Mouse (Mus musculus) neural tube, embryonic 14.5 days (tissue): ENCODE measurements around the gene Adap1. TPM values are rescaled to one million over a fixed set of nuclear protein-coding genes. Genes with fewer than 3 reads are reported as not detected.
"Not testable (repeated sequence)": the region's sequence is repeated elsewhere in the genome, so short reads cannot be mapped to it uniquely, and the experiment has no call there.

Experiments used
- ATAC-seq: fragments of 200-750 bp; cut with Nextera tagmentation; 2 replicates; pipeline ENCODE4 v1.8.0; 2017; ENCODE audit warnings: low read depth, mild to moderate bottlenecking, moderate TSS enrichment, moderate library complexity
- H3K27ac ChIP-seq: fragments of 300-500 bp; sonication (generic); 2 replicates; pipeline ENCODE4 v1.5.1; 2014; ENCODE audit warnings: low read depth, mild to moderate bottlenecking, control low read depth, low read length, moderate library complexity, mixed read lengths
- H3K27me3 ChIP-seq: fragments of 300-500 bp; sonication (generic); 2 replicates; pipeline ENCODE4 v1.6.1; 2014; ENCODE audit warnings: low read length; ENCODE audit not compliant: control insufficient read depth, insufficient read depth
- H3K36me3 ChIP-seq: fragments of 300-500 bp; sonication (generic); 2 replicates; pipeline ENCODE4 v1.6.1; 2014; ENCODE audit warnings: low read length, mixed read lengths; ENCODE audit not compliant: control insufficient read depth, insufficient read depth
- H3K4me1 ChIP-seq: fragments of 300-500 bp; sonication (generic); 2 replicates; pipeline ENCODE4 v1.6.1; 2014; ENCODE audit warnings: low read length; ENCODE audit not compliant: control insufficient read depth, insufficient read depth
- H3K4me2 ChIP-seq: fragments of 300-500 bp; sonication (generic); 2 replicates; pipeline ENCODE4 v1.6.1; 2014; ENCODE audit warnings: mild to moderate bottlenecking, low read depth, low read length, control low read depth
- H3K4me3 ChIP-seq: fragments of 300-500 bp; sonication (generic); 2 replicates; pipeline ENCODE4 v1.5.1; 2014; ENCODE audit warnings: low read depth, low read length, control low read depth, mixed read lengths
- H3K9ac ChIP-seq: fragments of 300-500 bp; sonication (generic); replicated peaks from 2 replicates; pipeline ENCODE4 v1.6.1; 2014; ENCODE audit warnings: low read depth, mild to moderate bottlenecking, control low read depth, low read length, mixed read lengths
- H3K9me3 ChIP-seq: fragments of 300-500 bp; sonication (generic); 2 replicates; pipeline ENCODE4 v1.6.1; 2016; ENCODE audit warnings: low read length; ENCODE audit not compliant: control insufficient read depth
- WGBS: fragments of 180-500 bp; shearing (Covaris S2); extraction: QIAGEN DNeasy Blood & Tissue Kit; methylation state at CpG from one replicate; pipeline ENCODE4 v1.1.7; 2014; 5-methylcytosine and 5-hydroxymethylcytosine counted together
- polyA plus RNA-seq: library from polyadenylated mRNA; unstranded; fragments of >200 nt; fragmentation: Nextera tagmentation; extraction: Ambion mirVana; gene quantifications from 2 replicates; pipeline ENCODE4 v1.2.1, GENCODE M21; 2014

The Adap1 gene
- polyA plus RNA-seq, 1 experiment from 2014 or later, result 64.6 TPM

DNA sequence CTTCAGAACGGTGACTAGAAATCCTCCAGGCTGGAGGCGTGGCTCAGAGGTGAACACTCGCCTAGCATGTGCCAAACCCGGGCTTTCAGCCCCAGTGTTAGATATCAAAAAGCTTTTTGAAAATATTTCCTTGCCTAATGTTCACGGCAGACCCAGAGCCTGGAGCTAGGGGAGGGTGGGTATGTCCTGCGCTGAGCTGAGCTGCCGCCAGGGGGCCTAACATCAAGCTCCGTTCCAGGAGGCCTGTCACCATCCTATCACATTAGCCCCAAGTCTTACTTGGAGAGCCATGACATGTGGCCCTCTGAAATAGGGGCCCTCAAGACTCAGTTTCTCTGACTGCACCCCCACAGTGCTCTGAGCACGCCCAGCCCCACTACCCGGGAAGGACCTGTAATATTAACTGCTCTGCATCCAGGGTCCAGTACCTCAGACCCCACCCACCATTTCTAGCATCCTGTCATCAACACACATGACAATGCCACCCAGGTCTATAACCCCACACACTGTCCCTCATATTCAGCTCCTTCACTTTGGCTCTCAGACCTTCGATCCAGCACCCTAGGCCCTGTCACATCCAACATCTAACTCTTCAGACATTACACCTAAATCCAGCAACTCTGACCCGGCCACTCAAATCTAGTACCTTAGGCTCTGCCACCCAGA lies 18.7 kb upstream of the Adap1 start:
- H3K4me2 ChIP-seq, result peak overlapping the region; percentile 98
- H3K4me1 ChIP-seq, result peaks cover 6% of the 10 kb centered on the region
- peak overlapping the region; percentile 2 for H3K27ac ChIP-seq
- H3K9me3 ChIP-seq, result no peaks in the 10 kb centered on the region
- H3K27me3 ChIP-seq, result no peaks in the 10 kb centered on the region
- peak overlapping the region; percentile 82 for H3K4me3 ChIP-seq
- ATAC-seq, result peak; percentile 78
- peak overlapping the region; percentile 92 for H3K9ac ChIP-seq
- WGBS, result 9% methylated on average over 12 of the region's 12 CpGs
- H3K36me3 ChIP-seq, result peaks cover 22% of the 10 kb centered on the region

DNA sequence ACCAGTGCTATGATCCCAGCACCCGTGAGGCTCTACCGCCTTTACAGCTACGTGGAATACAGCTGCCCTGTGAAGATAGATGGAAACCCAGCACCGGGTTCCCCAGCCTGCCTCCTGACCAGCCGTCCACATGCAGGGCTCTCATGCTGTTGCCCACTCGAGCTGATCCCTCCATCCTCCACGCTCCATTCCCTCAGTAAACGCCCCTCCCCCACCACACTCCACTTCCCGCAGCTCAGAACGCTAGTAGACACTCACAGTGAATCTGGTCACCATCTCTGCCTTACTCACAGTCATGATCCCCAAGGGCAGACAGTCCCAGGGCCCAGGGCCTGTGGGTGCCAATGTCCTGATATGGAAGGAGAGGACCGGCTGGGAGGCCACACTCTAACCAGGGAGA lies 13.5 kb upstream of the Adap1 start:
- H3K27ac ChIP-seq, result no peak overlapping the region
- no peak overlapping the region for H3K4me3 ChIP-seq
- H3K4me1 ChIP-seq, result peaks cover 5% of the 10 kb centered on the region
- no peak overlapping the region for H3K4me2 ChIP-seq
- no peak overlapping the region for H3K9ac ChIP-seq
- no peaks in the 10 kb centered on the region for H3K9me3 ChIP-seq
- ATAC-seq, result no peak
- H3K36me3 ChIP-seq, result peaks cover 56% of the 10 kb centered on the region
- 84% methylated on average over 11 of the region's 11 CpGs for whole genome bisulfite sequencing
- H3K27me3 ChIP-seq, result no peaks in the 10 kb centered on the region

DNA sequence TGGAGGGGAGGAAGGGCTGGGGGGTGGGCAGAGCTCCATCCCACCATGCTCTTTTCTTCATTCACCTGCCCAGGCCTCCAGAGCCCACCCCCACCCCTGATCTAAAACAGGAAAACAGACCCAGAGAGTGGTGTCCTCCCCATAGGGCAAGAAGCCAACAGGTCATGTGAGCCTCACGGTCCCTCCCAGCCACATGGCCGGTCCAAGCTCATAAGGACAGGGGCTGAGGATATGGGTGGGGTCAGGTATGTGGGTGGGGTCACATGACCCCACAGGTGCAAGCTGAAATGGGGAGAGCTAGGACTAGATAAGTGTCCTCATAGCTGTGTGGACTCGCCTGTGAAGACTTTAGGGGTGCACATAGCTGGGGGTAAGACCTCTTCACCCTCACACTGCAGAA lies 13.0 kb upstream of the Adap1 start:
- Histone ChIP-seq H3K36me3 (peaks cover 56% of the 10 kb centered on the region), H3K4me1 (no peaks in the 10 kb centered on the region), H3K27me3 (no peaks in the 10 kb centered on the region), H3K4me2 (no peak overlapping the region), H3K9me3 (no peaks in the 10 kb centered on the region), H3K4me3 (no peak overlapping the region), H3K27ac (no peak overlapping the region), H3K9ac (no peak overlapping the region)
- WGBS, result 88% methylated on average over 3 of the region's 3 CpGs
- no peak for ATAC-seq

DNA sequence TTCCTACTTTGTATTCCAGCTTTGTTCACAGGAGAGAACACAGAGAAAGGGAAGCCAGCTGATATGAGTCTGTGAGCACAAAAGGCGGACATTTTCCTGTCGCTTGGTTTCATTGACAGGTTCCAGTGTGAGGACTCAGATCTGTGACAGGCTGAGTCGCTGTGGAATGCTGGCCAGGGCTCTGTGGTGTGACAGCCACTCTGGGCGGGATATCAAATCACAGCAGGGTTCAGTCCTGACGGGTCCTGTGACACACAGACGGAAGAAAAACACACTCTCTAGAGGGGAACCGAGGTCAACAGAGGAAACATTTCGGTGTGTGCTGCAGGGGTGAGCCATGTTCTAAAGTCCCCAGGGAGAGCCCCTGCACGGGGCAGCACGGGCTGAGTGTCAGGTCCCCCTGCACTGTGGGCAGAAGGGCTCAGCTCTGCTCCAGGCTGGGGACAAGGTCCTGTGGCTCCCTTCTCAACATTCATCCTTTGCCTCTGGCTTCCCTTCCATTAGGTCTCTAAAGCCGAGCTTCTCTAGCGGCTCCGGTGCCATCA lies 12.5 kb upstream of the Adap1 start:
- 82% methylated on average over 13 of the region's 13 CpGs for WGBS
- H3K27ac ChIP-seq, result no peak overlapping the region
- H3K4me1 ChIP-seq, result no peaks in the 10 kb centered on the region
- H3K36me3 ChIP-seq, result peaks cover 56% of the 10 kb centered on the region
- H3K4me3 ChIP-seq, result no peak overlapping the region
- no peak overlapping the region for H3K4me2 ChIP-seq
- H3K9ac ChIP-seq, result no peak overlapping the region
- no peaks in the 10 kb centered on the region for H3K27me3 ChIP-seq
- ATAC-seq, result no peak
- H3K9me3 ChIP-seq, result no peaks in the 10 kb centered on the region

DNA sequence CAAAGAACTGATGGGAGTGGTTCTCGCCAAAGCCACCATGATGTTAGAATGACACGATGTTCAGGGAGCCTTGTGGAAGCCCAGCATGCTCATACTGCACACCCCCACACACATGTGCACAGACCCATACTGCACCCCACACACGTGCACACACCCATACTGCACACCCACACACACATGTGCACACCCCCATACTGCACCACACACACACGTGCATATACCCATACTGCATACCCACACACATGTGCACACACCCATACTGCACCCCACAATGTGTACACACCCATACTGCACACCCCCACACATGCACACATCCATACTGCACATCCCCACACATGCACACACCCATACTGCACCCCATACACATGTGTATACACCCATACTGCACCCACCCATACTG lies 10.2 kb upstream of the Adap1 start:
- Histone ChIP-seq H3K4me2 (no peak overlapping the region), H3K27ac (no peak overlapping the region), H3K27me3 (no peaks in the 10 kb centered on the region), H3K4me3 (no peak overlapping the region), H3K9me3 (no peaks in the 10 kb centered on the region), H3K4me1 (no peaks in the 10 kb centered on the region), H3K36me3 (peaks cover 41% of the 10 kb centered on the region), H3K9ac (no peak overlapping the region)
- WGBS, result 93% methylated on average over 4 of the region's 4 CpGs
- ATAC-seq, result no peak; the same call in 1 of the 2 replicates

DNA sequence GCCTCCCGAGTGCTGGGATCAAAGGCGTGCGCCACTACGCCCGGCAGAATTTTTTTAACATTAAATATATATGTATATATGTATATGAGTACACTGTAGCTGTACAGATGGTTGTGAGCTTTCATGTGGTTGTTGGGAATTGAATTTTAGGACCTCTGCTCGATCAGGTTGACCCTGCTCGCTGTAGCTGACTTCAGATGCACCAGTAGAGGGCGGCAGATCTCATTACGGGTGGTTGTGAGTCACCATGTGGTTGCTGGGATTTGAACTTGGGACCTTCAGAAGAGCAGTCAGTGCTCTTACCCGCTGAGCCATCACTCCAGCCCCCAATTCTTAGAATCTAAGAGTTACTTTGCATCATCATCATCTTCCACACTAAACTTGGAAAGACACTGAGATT lies 9.0 kb upstream of the Adap1 start:
- ATAC-seq, H3K4me1 ChIP-seq, H3K4me3 ChIP-seq, H3K27ac ChIP-seq, H3K9me3 ChIP-seq, H3K4me2 ChIP-seq, H3K9ac ChIP-seq, H3K27me3 ChIP-seq: not testable (repeated sequence)
- H3K36me3 ChIP-seq, result peaks cover 36% of the 10 kb centered on the region
- 92% methylated on average over 10 of the region's 10 CpGs for WGBS

DNA sequence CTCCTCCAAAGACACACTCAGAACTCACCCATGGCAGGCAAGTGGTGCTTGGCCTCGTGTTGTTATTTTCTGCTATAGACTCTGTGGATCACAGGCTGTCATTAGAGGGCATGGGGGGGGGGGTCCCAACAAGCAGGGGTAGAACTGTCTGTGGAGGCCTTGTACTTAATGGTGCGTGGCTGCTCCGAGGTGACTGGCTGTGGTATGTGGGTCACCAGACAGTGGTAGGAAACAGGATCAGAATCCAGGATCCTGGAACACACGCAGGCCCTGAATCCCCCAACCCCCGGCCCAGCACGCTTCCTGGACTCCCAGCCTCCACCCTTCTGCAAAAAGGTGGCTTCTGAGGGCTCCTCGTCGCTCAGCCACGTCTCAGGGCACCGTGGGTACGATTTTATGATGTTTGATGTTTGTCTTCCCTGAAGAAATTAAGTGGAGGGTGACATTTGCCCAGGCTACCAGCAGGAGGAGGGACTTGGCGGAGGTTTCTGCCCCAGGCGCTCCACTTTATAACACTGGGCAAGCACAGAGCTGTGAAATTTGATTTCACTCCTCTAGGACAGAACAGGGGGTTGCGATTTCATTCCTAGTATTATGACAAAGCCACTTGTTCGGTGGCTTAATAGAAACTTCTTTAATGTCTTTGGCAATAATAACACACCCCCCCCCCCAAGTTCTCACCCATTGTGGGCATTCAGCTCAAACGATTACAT lies 8.0 kb upstream of the Adap1 start:
- H3K4me1 ChIP-seq, result no peaks in the 10 kb centered on the region
- no peak for ATAC-seq
- H3K9me3 ChIP-seq, result no peaks in the 10 kb centered on the region

DNA sequence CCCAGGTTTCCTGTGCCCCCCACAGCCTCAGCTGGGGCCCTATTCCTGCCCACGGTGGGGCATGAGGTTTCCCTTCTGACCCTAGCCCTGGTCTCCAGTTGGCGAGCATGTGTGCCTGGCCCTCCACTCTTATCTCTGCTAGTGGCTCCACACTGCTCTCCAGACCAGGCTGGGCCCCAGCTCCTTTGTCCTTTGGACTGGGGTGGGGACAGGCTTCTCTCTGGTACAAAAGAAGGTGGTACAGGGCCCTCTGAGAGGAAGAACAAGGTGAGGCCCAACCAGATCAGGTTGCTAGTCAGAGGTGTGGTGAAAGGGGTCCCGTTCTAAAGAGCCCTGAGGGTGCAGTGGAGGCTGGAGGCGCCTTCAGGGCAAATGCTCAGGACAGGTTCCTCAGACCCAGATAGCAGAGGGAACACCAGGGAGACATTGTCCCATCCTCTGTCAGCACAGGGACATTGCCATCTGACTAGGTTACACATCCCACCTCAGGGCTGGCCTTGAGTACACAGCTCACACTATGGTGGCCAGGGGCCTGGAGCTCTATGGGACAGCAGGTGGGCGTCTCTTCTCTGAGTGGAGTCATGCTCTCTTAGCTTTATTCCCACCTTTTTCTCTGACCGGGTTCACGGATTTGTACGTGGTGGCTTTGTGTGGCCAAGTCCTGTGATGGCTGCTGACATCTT lies 7.3 kb upstream of the Adap1 start:
- Histone ChIP-seq H3K4me2 (no peak overlapping the region), H3K36me3 (peaks cover 24% of the 10 kb centered on the region), H3K4me1 (no peaks in the 10 kb centered on the region), H3K9me3 (no peaks in the 10 kb centered on the region), H3K9ac (no peak overlapping the region), H3K27me3 (no peaks in the 10 kb centered on the region), H3K27ac (no peak overlapping the region), H3K4me3 (no peak overlapping the region)
- 90% methylated on average over 8 of the region's 8 CpGs for WGBS
- no peak for ATAC-seq

More for the DNA sequence above, 8.0 kb upstream of the Adap1 start:
- Histone ChIP-seq H3K4me2 (no peak overlapping the region), H3K36me3 (peaks cover 27% of the 10 kb centered on the region), H3K9ac (no peak overlapping the region), H3K27ac (no peak overlapping the region), H3K27me3 (no peaks in the 10 kb centered on the region), H3K4me3 (no peak overlapping the region)
- WGBS, result 69% methylated on average over 16 of the region's 16 CpGs

DNA sequence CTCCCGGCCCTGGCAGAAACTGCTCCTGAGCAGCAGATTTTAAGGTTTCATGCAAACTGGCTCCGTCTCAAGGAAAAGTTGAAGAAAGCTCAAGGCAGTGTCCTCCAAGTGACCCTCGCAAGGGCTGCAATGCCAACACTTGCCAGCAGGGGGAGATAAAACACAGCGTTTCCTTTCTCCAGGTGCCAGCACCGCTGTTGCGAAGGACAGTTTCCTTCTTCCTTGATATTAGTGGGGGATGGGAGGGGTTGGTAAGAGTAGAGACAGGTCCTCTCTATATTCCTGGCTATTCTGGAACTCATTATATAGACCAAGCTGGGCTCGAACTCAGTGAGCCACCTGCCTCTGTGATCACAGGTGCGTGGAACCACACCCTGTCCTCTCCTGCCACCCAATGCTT lies 6.3 kb upstream of the Adap1 start:
- no peak overlapping the region for H3K4me3 ChIP-seq

More for the DNA sequence above, 6.3 kb upstream of the Adap1 start:
- Histone ChIP-seq H3K9ac (no peak overlapping the region), H3K27me3 (peaks cover 3% of the 10 kb centered on the region; the same call in 1 of the 2 replicates), H3K27ac (no peak overlapping the region), H3K4me1 (no peaks in the 10 kb centered on the region), H3K9me3 (no peaks in the 10 kb centered on the region), H3K4me2 (no peak overlapping the region), H3K36me3 (peaks cover 14% of the 10 kb centered on the region)
- WGBS, result 24% methylated on average over 8 of the region's 8 CpGs
- no peak for ATAC-seq
